Mouse (Mus musculus) myocyte (in vitro differentiated cells): ENCODE data around the gene Prkch. TPM values are rescaled to one million over a fixed set of nuclear protein-coding genes. Genes with fewer than 3 reads are reported as not detected.

Experiments
- H3K27me3 ChIP-seq: one replicate; pipeline ENCODE4 v1.6.1; 2011; ENCODE audit not compliant: control insufficient read depth, insufficient read depth, insufficient read length
- H3K36me3 ChIP-seq: one replicate; pipeline ENCODE4 v1.6.1; 2011; ENCODE audit not compliant: control insufficient read depth, insufficient read depth
- H3K4me2 ChIP-seq: one replicate; pipeline ENCODE4 v1.6.1; 2011; ENCODE audit warnings: low read depth, control low read depth
- H3K4me3 ChIP-seq: one replicate; pipeline ENCODE4 v1.5.1; 2011; ENCODE audit warnings: mild to moderate bottlenecking, control low read depth, moderate library complexity
- H3K79me2 ChIP-seq: one replicate; pipeline ENCODE4 v1.6.1; 2011; ENCODE audit not compliant: control insufficient read depth, insufficient read depth
- H3ac ChIP-seq: one replicate; pipeline ENCODE4 v1.6.1; 2011; ENCODE audit not compliant: control insufficient read depth, insufficient read length
- CEBPB ChIP-seq: IDR thresholded peaks from 2 replicates; pipeline ENCODE4 v1.6.1; 2011; ENCODE audit warnings: mild to moderate bottlenecking, moderate library complexity; ENCODE audit not compliant: poor library complexity, insufficient read depth, severe bottlenecking
- E2F4 ChIP-seq: IDR thresholded peaks from one replicate; pipeline ENCODE4 v1.6.1; 2011; ENCODE audit warnings: mild to moderate bottlenecking, control low read depth, moderate library complexity; ENCODE audit not compliant: insufficient read depth
- MAX ChIP-seq: IDR thresholded peaks from one replicate; pipeline ENCODE4 v1.6.1; 2011; ENCODE audit warnings: low read depth, mild to moderate bottlenecking, control low read depth
- MYOD1 ChIP-seq, 3 experiments: IDR thresholded peaks; one replicate each; pipeline ENCODE4 v1.6.1; 2011; ENCODE audit warnings: control low read depth in 2 of 3, low read depth in 2 of 3, mild to moderate bottlenecking in 2 of 3, moderate library complexity in 1 of 3; ENCODE audit not compliant: insufficient read length in 2 of 3, control insufficient read depth in 1 of 3
- MYOG ChIP-seq, 3 experiments: IDR thresholded peaks; one replicate each; pipeline ENCODE4 v1.6.1; 2011; ENCODE audit warnings: control low read depth in 2 of 3, low read depth in 2 of 3, mild to moderate bottlenecking in 2 of 3; ENCODE audit not compliant: insufficient read length in 2 of 3, control insufficient read depth in 1 of 3, insufficient read depth in 1 of 3
- POLR2A ChIP-seq: IDR thresholded peaks from one replicate; pipeline ENCODE4 v1.6.1; 2011; ENCODE audit warnings: low read depth, mild to moderate bottlenecking, control low read depth, moderate library complexity; ENCODE audit not compliant: insufficient read length
- POLR2AphosphoS2 ChIP-seq: IDR thresholded peaks from one replicate; pipeline ENCODE4 v1.6.1; 2011; ENCODE audit warnings: low read depth, control low read depth; ENCODE audit not compliant: insufficient read length
- REST ChIP-seq: IDR thresholded peaks from one replicate; pipeline ENCODE4 v1.6.1; 2011; ENCODE audit warnings: mild to moderate bottlenecking, control low read depth, moderate library complexity; ENCODE audit not compliant: insufficient read depth, insufficient read length
- SRF ChIP-seq: IDR thresholded peaks from one replicate; pipeline ENCODE4 v1.6.1; 2011; ENCODE audit warnings: low read depth; ENCODE audit not compliant: control insufficient read depth, insufficient read length
- TCF12 ChIP-seq: IDR thresholded peaks from one replicate; pipeline ENCODE4 v1.6.1; 2011; ENCODE audit warnings: mild to moderate bottlenecking, control low read depth; ENCODE audit not compliant: poor library complexity, insufficient read depth, severe bottlenecking
- TCF3 ChIP-seq: IDR thresholded peaks from one replicate; pipeline ENCODE4 v1.6.1; 2011; ENCODE audit warnings: low read depth, control low read depth; ENCODE audit not compliant: insufficient read length
- USF1 ChIP-seq: IDR thresholded peaks from one replicate; pipeline ENCODE4 v1.6.1; 2011; ENCODE audit warnings: low read depth, mild to moderate bottlenecking, control low read depth, moderate library complexity
- polyA plus RNA-seq: library from polyadenylated mRNA; unstranded; fragments of >200 nt; fragmentation: generic; extraction: Trizol; gene quantifications from one replicate; pipeline ENCODE4 v1.2.1, GENCODE M21; 2012; ENCODE audit warnings: missing spikeins

Prkch gene
- polyA plus RNA-seq, 1 experiment, result 0.10 TPM

GRCm38 (mm10) chr12:73801845-73802244 is 217.2 kb downstream of the Prkch start:
- Histone ChIP-seq H3K27me3 (no peaks in the 10 kb centered on the region), H3ac (no peak overlapping the region), H3K79me2 (no peaks in the 10 kb centered on the region), H3K4me2 (no peak overlapping the region), H3K36me3 (no peaks in the 10 kb centered on the region), H3K4me3 (no peak overlapping the region)
- TF ChIP-seq TCF3, result no peak
- no peak for TF ChIP-seq REST
- no peak for TF ChIP-seq SRF
- no peak for TF ChIP-seq TCF12
- TF ChIP-seq CEBPB, result no peak
- no peak for TF ChIP-seq MAX
- no peak for TF ChIP-seq E2F4
- TF ChIP-seq POLR2AphosphoS2, result no peak
- TF ChIP-seq USF1, result no peak
- TF ChIP-seq MYOD1 (IDR thresholded peaks at IDR 0.05; ENCODE audit: control insufficient read depth in 1 of 3, insufficient read length in 2 of 3, low read depth in 2 of 3), result no peak
- TF ChIP-seq MYOG (IDR thresholded peaks at IDR 0.05; ENCODE audit: control insufficient read depth in 1 of 3, insufficient read depth in 1 of 3, insufficient read length in 2 of 3, low read depth in 2 of 3), result no peak
- TF ChIP-seq POLR2A, result no peak

GRCm38 (mm10) chr12:73802379-73803057 is 217.9 kb downstream of the Prkch start:
- no peak for TF ChIP-seq POLR2A
- no peak for TF ChIP-seq MAX
- no peak for TF ChIP-seq SRF
- no peak for TF ChIP-seq USF1
- TF ChIP-seq MYOG (IDR thresholded peaks at IDR 0.05; ENCODE audit: control insufficient read depth in 1 of 3, insufficient read depth in 1 of 3, insufficient read length in 2 of 3, low read depth in 2 of 3), result peak in 1 of 3 experiments; percentile 60
- no peak for TF ChIP-seq E2F4
- TF ChIP-seq CEBPB, result no peak
- TF ChIP-seq TCF12, result no peak
- TF ChIP-seq REST, result no peak
- TF ChIP-seq TCF3, result no peak
- TF ChIP-seq POLR2AphosphoS2, result no peak
- TF ChIP-seq MYOD1 (IDR thresholded peaks at IDR 0.05; ENCODE audit: control insufficient read depth in 1 of 3, insufficient read length in 2 of 3, low read depth in 2 of 3), result peak in 2 of 3 experiments; percentile 7 to 60
- Histone ChIP-seq H3K4me2 (peak overlapping the region; percentile 5), H3K27me3 (no peaks in the 10 kb centered on the region), H3ac (no peak overlapping the region), H3K36me3 (no peaks in the 10 kb centered on the region), H3K4me3 (no peak overlapping the region), H3K79me2 (no peaks in the 10 kb centered on the region)

- no peaks in the 10 kb centered on the region for H3K79me2 ChIP-seq
- H3K4me2 ChIP-seq, result no peak overlapping the region
- H3K36me3 ChIP-seq, result no peaks in the 10 kb centered on the region
- no peak for TF ChIP-seq SRF
- TF ChIP-seq TCF12, result no peak
- H3ac ChIP-seq, result no peak overlapping the region
- no peaks in the 10 kb centered on the region for H3K27me3 ChIP-seq
- no peak overlapping the region for H3K4me3 ChIP-seq
Observed at GRCm38 (mm10) chr12:73803946-73804345, 219.3 kb downstream of the Prkch start.

- no peak overlapping the region for H3ac ChIP-seq
- H3K36me3 ChIP-seq, result no peaks in the 10 kb centered on the region
- no peak overlapping the region for H3K4me2 ChIP-seq
- TF ChIP-seq MAX, result no peak
- TF ChIP-seq USF1, result no peak
- no peak for TF ChIP-seq POLR2A
- no peak for TF ChIP-seq MYOD1 (IDR thresholded peaks at IDR 0.05; ENCODE audit: control insufficient read depth in 1 of 3, insufficient read length in 2 of 3, low read depth in 2 of 3)
- no peak for TF ChIP-seq E2F4
- no peak for TF ChIP-seq SRF
- no peak for TF ChIP-seq REST
- no peak for TF ChIP-seq POLR2AphosphoS2
- no peak for TF ChIP-seq TCF12
- TF ChIP-seq TCF3, result no peak
- no peak for TF ChIP-seq CEBPB
- TF ChIP-seq MYOG (IDR thresholded peaks at IDR 0.05; ENCODE audit: control insufficient read depth in 1 of 3, insufficient read depth in 1 of 3, insufficient read length in 2 of 3, low read depth in 2 of 3), result no peak
- H3K79me2 ChIP-seq, result no peaks in the 10 kb centered on the region
- H3K27me3 ChIP-seq, result no peaks in the 10 kb centered on the region
- no peak overlapping the region for H3K4me3 ChIP-seq
Observed at GRCm38 (mm10) chr12:73805541-73805940, 220.9 kb downstream of the Prkch start.

GRCm38 (mm10) chr12:73806003-73806402 is 221.4 kb downstream of the Prkch start:
- H3ac ChIP-seq, result no peak overlapping the region
- H3K79me2 ChIP-seq, result no peaks in the 10 kb centered on the region
- no peak for TF ChIP-seq POLR2A
- peak in 1 of 3 experiments; percentile 26 for TF ChIP-seq MYOG (IDR thresholded peaks at IDR 0.05; ENCODE audit: control insufficient read depth in 1 of 3, insufficient read depth in 1 of 3, insufficient read length in 2 of 3, low read depth in 2 of 3)
- H3K4me3 ChIP-seq, result no peak overlapping the region
- no peaks in the 10 kb centered on the region for H3K27me3 ChIP-seq
- no peaks in the 10 kb centered on the region for H3K36me3 ChIP-seq
- H3K4me2 ChIP-seq, result no peak overlapping the region
